Mouse (Mus musculus) myocyte (in vitro differentiated cells): ENCODE measurements around the gene Tspo2. TPM values are rescaled to one million over a fixed set of nuclear protein-coding genes. Genes with fewer than 3 reads are reported as not detected.

Experiments used
- H3K27me3 ChIP-seq: one replicate; pipeline ENCODE4 v1.6.1; 2011; ENCODE audit not compliant: control insufficient read depth, insufficient read depth, insufficient read length
- H3K36me3 ChIP-seq: one replicate; pipeline ENCODE4 v1.6.1; 2011; ENCODE audit not compliant: control insufficient read depth, insufficient read depth
- H3K4me2 ChIP-seq: one replicate; pipeline ENCODE4 v1.6.1; 2011; ENCODE audit warnings: low read depth, control low read depth
- H3K4me3 ChIP-seq: one replicate; pipeline ENCODE4 v1.5.1; 2011; ENCODE audit warnings: mild to moderate bottlenecking, control low read depth, moderate library complexity
- H3K79me2 ChIP-seq: one replicate; pipeline ENCODE4 v1.6.1; 2011; ENCODE audit not compliant: control insufficient read depth, insufficient read depth
- H3ac ChIP-seq: one replicate; pipeline ENCODE4 v1.6.1; 2011; ENCODE audit not compliant: control insufficient read depth, insufficient read length
- CEBPB ChIP-seq: IDR thresholded peaks from 2 replicates; pipeline ENCODE4 v1.6.1; 2011; ENCODE audit warnings: mild to moderate bottlenecking, moderate library complexity; ENCODE audit not compliant: poor library complexity, insufficient read depth, severe bottlenecking
- E2F4 ChIP-seq: IDR thresholded peaks from one replicate; pipeline ENCODE4 v1.6.1; 2011; ENCODE audit warnings: mild to moderate bottlenecking, control low read depth, moderate library complexity; ENCODE audit not compliant: insufficient read depth
- MAX ChIP-seq: IDR thresholded peaks from one replicate; pipeline ENCODE4 v1.6.1; 2011; ENCODE audit warnings: low read depth, mild to moderate bottlenecking, control low read depth
- MYOD1 ChIP-seq, 3 experiments: IDR thresholded peaks; one replicate each; pipeline ENCODE4 v1.6.1; 2011; ENCODE audit warnings: control low read depth in 2 of 3, low read depth in 2 of 3, mild to moderate bottlenecking in 2 of 3, moderate library complexity in 1 of 3; ENCODE audit not compliant: insufficient read length in 2 of 3, control insufficient read depth in 1 of 3
- MYOG ChIP-seq, 3 experiments: IDR thresholded peaks; one replicate each; pipeline ENCODE4 v1.6.1; 2011; ENCODE audit warnings: control low read depth in 2 of 3, low read depth in 2 of 3, mild to moderate bottlenecking in 2 of 3; ENCODE audit not compliant: insufficient read length in 2 of 3, control insufficient read depth in 1 of 3, insufficient read depth in 1 of 3
- POLR2A ChIP-seq: IDR thresholded peaks from one replicate; pipeline ENCODE4 v1.6.1; 2011; ENCODE audit warnings: low read depth, mild to moderate bottlenecking, control low read depth, moderate library complexity; ENCODE audit not compliant: insufficient read length
- POLR2AphosphoS2 ChIP-seq: IDR thresholded peaks from one replicate; pipeline ENCODE4 v1.6.1; 2011; ENCODE audit warnings: low read depth, control low read depth; ENCODE audit not compliant: insufficient read length
- REST ChIP-seq: IDR thresholded peaks from one replicate; pipeline ENCODE4 v1.6.1; 2011; ENCODE audit warnings: mild to moderate bottlenecking, control low read depth, moderate library complexity; ENCODE audit not compliant: insufficient read depth, insufficient read length
- SRF ChIP-seq: IDR thresholded peaks from one replicate; pipeline ENCODE4 v1.6.1; 2011; ENCODE audit warnings: low read depth; ENCODE audit not compliant: control insufficient read depth, insufficient read length
- TCF12 ChIP-seq: IDR thresholded peaks from one replicate; pipeline ENCODE4 v1.6.1; 2011; ENCODE audit warnings: mild to moderate bottlenecking, control low read depth; ENCODE audit not compliant: poor library complexity, insufficient read depth, severe bottlenecking
- TCF3 ChIP-seq: IDR thresholded peaks from one replicate; pipeline ENCODE4 v1.6.1; 2011; ENCODE audit warnings: low read depth, control low read depth; ENCODE audit not compliant: insufficient read length
- USF1 ChIP-seq: IDR thresholded peaks from one replicate; pipeline ENCODE4 v1.6.1; 2011; ENCODE audit warnings: low read depth, mild to moderate bottlenecking, control low read depth, moderate library complexity
- polyA plus RNA-seq: library from polyadenylated mRNA; unstranded; fragments of >200 nt; fragmentation: generic; extraction: Trizol; gene quantifications from one replicate; pipeline ENCODE4 v1.2.1, GENCODE M21; 2012; ENCODE audit warnings: missing spikeins

Tspo2 gene
- polyA plus RNA-seq, 1 experiment: not detected

DNA sequence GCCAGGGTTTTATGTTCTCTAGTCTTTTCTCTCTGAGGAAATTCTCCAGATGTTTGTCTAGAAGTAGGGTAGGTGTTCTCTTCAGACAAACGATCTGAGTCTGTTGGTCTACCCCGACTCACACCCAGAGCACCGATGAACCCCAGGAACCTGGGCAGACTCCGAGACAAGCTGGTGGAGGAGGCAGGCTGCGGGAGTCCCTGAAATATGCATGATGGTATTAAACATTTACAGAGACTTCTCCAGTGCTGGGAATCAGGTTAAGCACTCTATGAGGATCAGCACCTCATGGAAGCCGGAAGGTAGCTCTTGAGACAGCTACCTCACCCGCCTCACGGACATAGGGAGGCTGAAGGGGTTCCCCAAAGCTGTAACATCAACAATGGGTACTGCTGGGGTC is 41.3 kb upstream of the Tspo2 start:
- Histone ChIP-seq H3K27me3 (no peaks in the 10 kb centered on the region), H3K36me3 (no peaks in the 10 kb centered on the region), H3K4me3 (no peak overlapping the region), H3K79me2 (no peaks in the 10 kb centered on the region), H3ac (no peak overlapping the region), H3K4me2 (no peak overlapping the region)
- no peak for TF ChIP-seq USF1
- no peak for TF ChIP-seq REST
- no peak for TF ChIP-seq TCF3
- TF ChIP-seq MAX: no peak
- TF ChIP-seq MYOD1 (IDR thresholded peaks at IDR 0.05; ENCODE audit: control insufficient read depth in 1 of 3, insufficient read length in 2 of 3, low read depth in 2 of 3): no peak
- TF ChIP-seq SRF: no peak
- no peak for TF ChIP-seq MYOG (IDR thresholded peaks at IDR 0.05; ENCODE audit: control insufficient read depth in 1 of 3, insufficient read depth in 1 of 3, insufficient read length in 2 of 3, low read depth in 2 of 3)
- no peak for TF ChIP-seq E2F4

DNA sequence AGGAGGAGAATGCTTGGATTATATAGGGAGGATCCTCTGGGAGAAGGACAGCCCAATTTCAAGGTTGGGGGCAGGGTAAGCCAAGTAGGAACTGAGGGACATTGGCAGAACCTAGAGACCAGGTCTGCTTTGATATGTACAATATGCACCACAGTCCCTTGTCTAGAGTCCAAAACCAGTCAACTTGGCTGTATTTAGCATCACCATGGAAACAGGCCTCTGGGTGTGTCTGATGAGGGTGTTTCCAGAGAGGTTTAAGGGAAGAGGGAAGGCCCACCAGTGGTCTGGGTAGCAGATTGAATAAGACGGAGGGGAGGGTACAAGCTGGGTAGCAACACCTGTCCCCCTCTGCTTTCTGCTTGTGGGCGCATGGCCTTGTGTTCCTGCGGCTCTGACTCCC is 38.1 kb upstream of the Tspo2 start:
- TF ChIP-seq TCF12 (no peak), POLR2AphosphoS2 (no peak), POLR2A (no peak), USF1 (no peak), E2F4 (no peak), MYOG (IDR thresholded peaks at IDR 0.05; ENCODE audit: control insufficient read depth in 1 of 3, insufficient read depth in 1 of 3, insufficient read length in 2 of 3, low read depth in 2 of 3) (no peak), REST (no peak), MAX (no peak), SRF (no peak), CEBPB (no peak), TCF3 (no peak), MYOD1 (IDR thresholded peaks at IDR 0.05; ENCODE audit: control insufficient read depth in 1 of 3, insufficient read length in 2 of 3, low read depth in 2 of 3) (no peak)
- Histone ChIP-seq H3K27me3 (no peaks in the 10 kb centered on the region), H3K4me3 (no peak overlapping the region), H3K36me3 (no peaks in the 10 kb centered on the region), H3K4me2 (no peak overlapping the region), H3K79me2 (no peaks in the 10 kb centered on the region), H3ac (no peak overlapping the region)

GRCm38 (mm10) chr17:48484191-48484590 is 32.9 kb upstream of the Tspo2 start:
- no peaks in the 10 kb centered on the region for H3K27me3 ChIP-seq
- no peak overlapping the region for H3K4me3 ChIP-seq
- no peaks in the 10 kb centered on the region for H3K79me2 ChIP-seq
- H3ac ChIP-seq: no peak overlapping the region
- TF ChIP-seq TCF3 (no peak), MAX (no peak), USF1 (no peak), E2F4 (no peak), MYOG (IDR thresholded peaks at IDR 0.05; ENCODE audit: control insufficient read depth in 1 of 3, insufficient read depth in 1 of 3, insufficient read length in 2 of 3, low read depth in 2 of 3) (no peak), MYOD1 (IDR thresholded peaks at IDR 0.05; ENCODE audit: control insufficient read depth in 1 of 3, insufficient read length in 2 of 3, low read depth in 2 of 3) (no peak), POLR2AphosphoS2 (no peak), REST (no peak), TCF12 (no peak), SRF (no peak)
- H3K4me2 ChIP-seq: no peak overlapping the region
- no peaks in the 10 kb centered on the region for H3K36me3 ChIP-seq

DNA sequence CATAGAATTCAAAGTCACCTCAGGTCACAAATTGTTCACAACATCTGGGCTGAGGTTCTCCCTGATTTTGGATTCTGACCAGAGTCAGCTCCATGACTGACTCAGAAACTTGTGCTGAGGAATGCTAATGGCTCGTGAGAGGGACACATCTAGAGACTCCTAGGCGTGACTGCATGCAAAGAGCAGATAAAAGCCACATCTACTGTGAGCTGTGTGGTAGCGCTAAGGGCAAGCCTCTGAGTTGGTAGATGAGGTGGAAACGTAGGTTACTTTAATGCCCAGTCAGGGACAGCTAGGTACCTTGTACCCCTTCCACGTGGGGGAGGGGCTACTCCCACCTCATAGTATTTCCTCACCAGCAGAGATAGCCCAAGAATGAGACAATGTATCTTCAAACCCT is 32.4 kb upstream of the Tspo2 start:
- Histone ChIP-seq H3ac (no peak overlapping the region), H3K4me2 (no peak overlapping the region), H3K27me3 (no peaks in the 10 kb centered on the region), H3K79me2 (no peaks in the 10 kb centered on the region), H3K36me3 (no peaks in the 10 kb centered on the region), H3K4me3 (no peak overlapping the region)
- TF ChIP-seq TCF12 (no peak), CEBPB (no peak), MAX (no peak), SRF (no peak), REST (no peak), MYOD1 (IDR thresholded peaks at IDR 0.05; ENCODE audit: control insufficient read depth in 1 of 3, insufficient read length in 2 of 3, low read depth in 2 of 3) (no peak)

DNA sequence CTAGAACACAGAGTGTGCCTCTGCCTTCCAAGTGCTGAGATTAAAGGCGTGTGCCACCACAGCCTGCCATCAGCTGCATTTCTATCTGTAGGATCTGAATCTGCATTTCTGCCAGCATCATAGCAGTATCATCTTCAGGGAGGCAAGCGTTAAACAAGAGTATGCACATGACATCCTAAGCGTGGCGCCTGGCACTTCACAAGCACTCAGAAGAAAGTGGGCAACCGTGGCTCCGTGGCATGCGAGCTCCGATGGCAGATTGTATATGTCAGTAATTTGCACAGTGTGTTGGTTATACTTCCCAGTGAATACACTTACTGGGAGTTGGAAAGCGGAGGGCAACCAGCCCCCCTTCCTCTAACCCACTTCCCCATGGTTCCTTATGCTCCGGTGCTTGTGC is 28.6 kb upstream of the Tspo2 start:
- Histone ChIP-seq H3K4me3 (no peak overlapping the region), H3K36me3 (no peaks in the 10 kb centered on the region), H3ac (no peak overlapping the region), H3K4me2 (no peak overlapping the region), H3K27me3 (no peaks in the 10 kb centered on the region), H3K79me2 (no peaks in the 10 kb centered on the region)
- TF ChIP-seq REST (no peak), USF1 (no peak), MYOD1 (IDR thresholded peaks at IDR 0.05; ENCODE audit: control insufficient read depth in 1 of 3, insufficient read length in 2 of 3, low read depth in 2 of 3) (no peak), SRF (no peak), MYOG (IDR thresholded peaks at IDR 0.05; ENCODE audit: control insufficient read depth in 1 of 3, insufficient read depth in 1 of 3, insufficient read length in 2 of 3, low read depth in 2 of 3) (no peak), POLR2AphosphoS2 (no peak), MAX (no peak), POLR2A (no peak), TCF12 (no peak)
